Mouse (Mus musculus): Measurements from ENCODE around the gene Swap70.

- TF ChIP-seq POLR2A (IDR thresholded peaks at IDR 0.05; ENCODE audit: borderline replicate concordance, extremely low read depth, low read depth, low read length), result no peak
- no peak for TF ChIP-seq CTCF (IDR thresholded peaks at IDR 0.05; ENCODE audit: insufficient read depth, low read length)
These were observed 97.5 kb downstream of the Swap70 start for GRCm38 (mm10) chr7:110318971-110319519.
